Mouse (Mus musculus) lung, postnatal 0 days (tissue): ENCODE results near the gene Zdhhc5. TPM values are rescaled to one million over a fixed set of nuclear protein-coding genes. Genes with fewer than 3 reads are reported as not detected.

Experiments
- ATAC-seq: fragments of 200-750 bp; cut with Nextera tagmentation; 2 replicates; pipeline ENCODE4 v1.8.0; 2017; ENCODE audit warnings: moderate library complexity
- DNase-seq: peaks from one replicate; pipeline ENCODE4 v3.0.0-alpha.2; 2016; ENCODE audit warnings: low spot score
- H3K27ac ChIP-seq: fragments of 300-500 bp; sonication (generic); 2 replicates; pipeline ENCODE4 v1.5.1; 2014; ENCODE audit warnings: antibody characterized with exemption, mild to moderate bottlenecking, low read length, mixed read lengths
- H3K27me3 ChIP-seq: fragments of 300-500 bp; sonication (generic); replicated peaks from 2 replicates; pipeline ENCODE4 v1.6.1; 2014; ENCODE audit warnings: low read length, mixed read lengths; ENCODE audit not compliant: insufficient read depth
- H3K36me3 ChIP-seq: fragments of 300-500 bp; sonication (generic); 2 replicates; pipeline ENCODE4 v1.6.1; 2014; ENCODE audit warnings: low read length, mixed read lengths; ENCODE audit not compliant: insufficient read depth
- H3K4me1 ChIP-seq: fragments of 300-500 bp; sonication (generic); 2 replicates; pipeline ENCODE4 v1.6.1; 2014; ENCODE audit warnings: antibody characterized with exemption, low read depth, low read length, mixed read lengths; ENCODE audit not compliant: insufficient read depth
- H3K4me2 ChIP-seq: fragments of 300-500 bp; sonication (generic); replicated peaks from 2 replicates; pipeline ENCODE4 v1.6.1; 2014; ENCODE audit warnings: low read depth, mild to moderate bottlenecking, low read length, moderate library complexity, mixed read lengths
- H3K4me3 ChIP-seq: fragments of 300-500 bp; sonication (generic); 2 replicates; pipeline ENCODE4 v1.5.1; 2014; ENCODE audit warnings: low read depth, low read length
- H3K9ac ChIP-seq: fragments of 300-500 bp; sonication (generic); replicated peaks from 2 replicates; pipeline ENCODE4 v1.6.1; 2014; ENCODE audit warnings: low read depth, mild to moderate bottlenecking
- H3K9me3 ChIP-seq: fragments of 300-500 bp; sonication (generic); 2 replicates; pipeline ENCODE4 v1.6.1; 2016; ENCODE audit warnings: low read length, mixed read lengths
- CTCF ChIP-seq: IDR thresholded peaks from 2 replicates; pipeline ENCODE4 v1.5.1; 2016; ENCODE audit warnings: antibody characterized with exemption, mild to moderate bottlenecking
- EP300 ChIP-seq: IDR thresholded peaks from 2 replicates; pipeline ENCODE4 v1.6.1; 2016; ENCODE audit warnings: antibody characterized with exemption, mild to moderate bottlenecking, control low read depth
- WGBS: fragments of 180-500 bp; shearing (Covaris S2); extraction: QIAGEN DNeasy Blood & Tissue Kit; methylation state at CpG from one replicate; pipeline ENCODE4 v1.1.7; 2014; 5-methylcytosine and 5-hydroxymethylcytosine counted together
- polyA plus RNA-seq: library from polyadenylated mRNA; unstranded; fragments of >200 nt; fragmentation: Nextera tagmentation; extraction: Ambion mirVana; gene quantifications from 2 replicates; pipeline ENCODE4 v1.2.1, GENCODE M21; 2015

The Zdhhc5 gene
- polyA plus RNA-seq, 1 experiment from 2014 or later: 15.8 TPM

DNA sequence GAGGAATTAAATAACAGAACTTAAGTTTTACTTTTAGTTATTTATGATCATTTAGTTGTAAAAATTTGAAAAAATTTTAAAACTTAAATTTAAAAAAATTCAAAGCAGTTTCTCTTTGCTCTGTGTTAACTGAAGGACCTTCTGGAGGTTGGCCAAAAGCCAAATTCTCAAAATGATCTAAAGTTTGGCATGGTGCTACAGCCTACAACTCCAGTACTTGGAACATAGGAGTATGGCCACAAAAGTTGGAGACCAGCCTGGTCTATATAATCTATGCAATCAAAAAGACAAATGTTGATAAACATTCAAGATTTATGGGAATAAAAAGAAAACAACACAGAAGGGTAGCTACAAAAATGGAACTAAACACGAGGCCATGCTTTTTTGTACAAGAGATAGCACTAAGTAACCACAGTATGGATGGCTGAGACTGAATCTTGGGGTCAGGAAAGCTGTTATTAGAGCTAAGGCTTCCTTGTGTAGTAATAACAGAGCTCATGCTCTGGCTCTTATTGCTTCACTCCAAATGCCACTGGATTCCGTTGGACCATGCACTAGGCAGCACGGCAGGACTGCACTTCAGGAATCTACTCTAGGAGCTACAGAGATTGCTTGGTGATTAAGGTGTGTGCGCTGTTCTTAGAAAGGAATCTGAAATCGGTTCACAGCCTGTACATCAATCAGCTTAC, 19.8 kb downstream of the Zdhhc5 start:
- DNase-seq (peak; percentile 21), ATAC-seq (peak; percentile 50; the same call in 1 of the 2 replicates)
- no peak overlapping the region for H3K4me3 ChIP-seq
- TF ChIP-seq CTCF (no peak), EP300 (no peak)
- no peaks in the 10 kb centered on the region for H3K9me3 ChIP-seq
- no peaks in the 10 kb centered on the region for H3K4me1 ChIP-seq
- H3K9ac ChIP-seq: no peak overlapping the region
- H3K27ac ChIP-seq: 0 out of 2 replicates have a peak overlapping the region, but pooled peaks have one; percentile 12
- no peaks in the 10 kb centered on the region for H3K27me3 ChIP-seq
- 62% methylated on average over 5 of the region's 5 CpGs for WGBS
- no peak overlapping the region for H3K4me2 ChIP-seq
- H3K36me3 ChIP-seq: peaks cover 24% of the 10 kb centered on the region

GRCm38 (mm10) chr2:84690050-84690449, 24.9 kb downstream of the Zdhhc5 start:
- H3K9me3 ChIP-seq: no peaks in the 10 kb centered on the region
- no peak overlapping the region for H3K27ac ChIP-seq
- no peak overlapping the region for H3K4me2 ChIP-seq
- no peak overlapping the region for H3K4me3 ChIP-seq
- no peaks in the 10 kb centered on the region for H3K27me3 ChIP-seq
- H3K36me3 ChIP-seq: peaks cover 42% of the 10 kb centered on the region
- 84% methylated on average over 12 of the region's 12 CpGs for WGBS
- no peak overlapping the region for H3K9ac ChIP-seq
- DNase-seq: no peak
- no peak for TF ChIP-seq CTCF
- no peak for TF ChIP-seq EP300
- no peak for ATAC-seq
- no peaks in the 10 kb centered on the region for H3K4me1 ChIP-seq

DNA sequence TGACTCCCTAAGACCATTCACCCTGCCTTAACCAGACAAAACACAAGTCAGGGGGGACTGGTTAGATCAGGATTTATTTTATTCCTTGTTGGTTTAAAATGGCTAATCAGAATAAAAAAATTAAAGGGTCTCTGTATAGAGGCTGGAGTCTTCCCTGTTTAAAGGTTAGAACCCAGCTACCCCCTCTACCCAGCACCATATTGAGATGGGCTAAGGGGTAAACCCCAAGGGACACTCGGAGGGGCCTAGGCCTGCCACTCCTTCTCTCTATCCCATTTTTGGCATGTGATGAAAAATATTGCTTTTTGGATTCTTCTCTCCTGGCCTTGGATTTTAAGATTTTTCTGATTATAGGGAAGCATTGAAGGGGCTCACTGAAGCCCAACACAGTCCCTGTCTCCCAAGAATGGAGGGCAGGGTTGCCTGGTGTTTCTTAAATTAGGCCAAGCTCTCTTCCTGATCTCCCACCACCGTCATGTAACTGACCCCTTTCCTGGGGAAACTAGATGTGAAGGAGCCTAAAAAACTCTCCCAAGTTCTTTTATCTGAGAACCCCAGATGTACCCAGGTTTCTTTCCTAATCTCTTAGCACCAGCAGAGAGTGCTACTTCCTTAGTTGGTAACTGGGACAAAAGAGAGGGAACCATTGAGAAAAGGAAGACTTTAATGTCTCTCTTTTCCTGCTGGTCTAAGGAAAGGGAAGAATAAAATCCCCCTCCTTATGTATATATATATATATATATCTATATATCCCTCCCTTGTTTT, 26.7 kb downstream of the Zdhhc5 start:
- DNase-seq: no peak

GRCm38 (mm10) chr2:84682605-84683183, 32.3 kb downstream of the Zdhhc5 start:
- no peak overlapping the region for H3K4me2 ChIP-seq
- H3K9me3 ChIP-seq: no peaks in the 10 kb centered on the region
- H3K27ac ChIP-seq: no peak overlapping the region
- H3K27me3 ChIP-seq: no peaks in the 10 kb centered on the region
- ATAC-seq: no peak
- no peak for DNase-seq
- no peaks in the 10 kb centered on the region for H3K4me1 ChIP-seq
- H3K36me3 ChIP-seq: peaks cover 9% of the 10 kb centered on the region
- TF ChIP-seq EP300 (no peak), CTCF (no peak)
- 53% methylated on average over 6 of the region's 6 CpGs for WGBS
- no peak overlapping the region for H3K4me3 ChIP-seq
- H3K9ac ChIP-seq: no peak overlapping the region

More for the DNA sequence above, 26.7 kb downstream of the Zdhhc5 start:
- 76% methylated on average over 2 of the region's 2 CpGs for WGBS
- Histone ChIP-seq H3K9ac (no peak overlapping the region), H3K27ac (no peak overlapping the region), H3K27me3 (no peaks in the 10 kb centered on the region), H3K4me3 (no peak overlapping the region), H3K4me1 (no peaks in the 10 kb centered on the region), H3K36me3 (peaks cover 37% of the 10 kb centered on the region), H3K9me3 (no peaks in the 10 kb centered on the region), H3K4me2 (no peak overlapping the region)
- TF ChIP-seq EP300 (no peak), CTCF (no peak)
- ATAC-seq: no peak

DNA sequence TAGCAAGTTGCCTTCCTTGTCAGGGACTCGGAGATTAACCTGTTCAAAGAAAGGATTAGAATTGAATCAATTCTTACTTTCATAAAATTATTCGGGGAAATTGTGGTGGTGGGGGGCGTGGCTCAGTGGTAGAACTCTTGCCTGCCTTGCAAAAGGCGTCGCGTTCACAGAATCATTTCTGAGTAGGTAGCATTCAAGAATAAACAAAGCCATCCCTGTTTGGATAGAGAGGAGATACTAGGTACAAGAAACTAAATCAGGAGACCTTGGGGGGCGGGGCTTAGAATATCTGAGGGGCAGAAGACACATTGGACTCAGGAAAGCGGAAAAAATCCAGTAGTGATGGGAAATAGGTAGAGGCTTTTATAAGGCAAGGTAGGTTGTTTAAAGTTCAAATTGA, 36.0 kb downstream of the Zdhhc5 start, which contains the start of gene Tmx2:
TSS of gene Tmx2 (minus strand) at position 125 of the 400 bp plus-strand sequence.
- ATAC-seq: no peak

More for the DNA sequence above, 36.0 kb downstream of the Zdhhc5 start, which contains the start of gene Tmx2:
- peak within 1 kb of the TSS; percentile 84 for H3K9ac ChIP-seq
- H3K9me3 ChIP-seq: no peaks in the 10 kb centered on the region
- H3K36me3 ChIP-seq: no peaks in the 10 kb centered on the region
- DNase-seq: no peak
- H3K27me3 ChIP-seq: no peaks in the 10 kb centered on the region
- H3K4me3 ChIP-seq: peak within 1 kb of the TSS; percentile 85
- WGBS: 15% methylated on average over 8 of the region's 8 CpGs
- no peaks in the 10 kb centered on the region for H3K4me1 ChIP-seq
- peak within 1 kb of the TSS; percentile 93 for H3K4me2 ChIP-seq
- H3K27ac ChIP-seq: peak within 1 kb of the TSS; percentile 76
- TF ChIP-seq CTCF (no peak), EP300 (no peak)
